Mouse (Mus musculus) erythroblast, embryonic 14.5 days (primary cell): ENCODE data around the gene Ppp1r12b. TPM values are rescaled to one million over a fixed set of nuclear protein-coding genes. Genes with fewer than 3 reads are reported as not detected.

Experiments
- H3K27me3 ChIP-seq: 2 replicates; pipeline ENCODE4 v1.6.1; 2012; ENCODE audit warnings: inconsistent platforms; ENCODE audit not compliant: control insufficient read depth
- H3K36me3 ChIP-seq: 2 replicates; pipeline ENCODE4 v1.6.1; 2012; ENCODE audit warnings: mild to moderate bottlenecking, inconsistent platforms; ENCODE audit not compliant: control insufficient read depth
- H3K4me1 ChIP-seq: 2 replicates; pipeline ENCODE4 v1.6.1; 2012; ENCODE audit warnings: inconsistent platforms; ENCODE audit not compliant: control insufficient read depth
- H3K4me3 ChIP-seq: replicated peaks from 2 replicates; pipeline ENCODE3; 2012; ENCODE audit warnings: moderate library complexity, mild to moderate bottlenecking, inconsistent platforms
- H3K9me3 ChIP-seq: 2 replicates; pipeline ENCODE4 v1.6.1; 2012; ENCODE audit warnings: low read length, inconsistent platforms, mixed read lengths; ENCODE audit not compliant: control insufficient read depth
- GATA1 ChIP-seq: IDR thresholded peaks from 2 replicates; pipeline ENCODE4 v1.6.1; 2012; ENCODE audit warnings: low read length, inconsistent platforms, mixed read lengths
- TAL1 ChIP-seq: IDR thresholded peaks from 3 replicates; pipeline ENCODE4 v1.6.1; 2012; ENCODE audit warnings: low read length, inconsistent platforms, mixed read lengths
- polyA plus RNA-seq: library from polyadenylated mRNA; stranded (reverse); fragments of >175 nt; gene quantifications from 2 replicates; pipeline ENCODE4 v1.2.3, GENCODE M21; 2012

The Ppp1r12b gene
- polyA plus RNA-seq, 1 experiment, result 0.11 TPM

- TF ChIP-seq GATA1 (no peak), TAL1 (no peak)
- peaks cover 38% of the 10 kb centered on the region for H3K27me3 ChIP-seq
- H3K4me3 ChIP-seq, result no peak overlapping the region
- H3K9me3 ChIP-seq, result no peaks in the 10 kb centered on the region
- H3K36me3 ChIP-seq, result no peaks in the 10 kb centered on the region
- no peaks in the 10 kb centered on the region for H3K4me1 ChIP-seq
Measured at GRCm38 (mm10) chr1:134713421-134713969, 242.2 kb downstream of the Ppp1r12b start.

- Histone ChIP-seq H3K9me3 (no peaks in the 10 kb centered on the region), H3K36me3 (no peaks in the 10 kb centered on the region), H3K4me3 (no peak overlapping the region), H3K4me1 (no peaks in the 10 kb centered on the region), H3K27me3 (peaks cover 45% of the 10 kb centered on the region)
- TF ChIP-seq GATA1, result no peak
- no peak for TF ChIP-seq TAL1
Measured at GRCm38 (mm10) chr1:134712781-134713299, 242.9 kb downstream of the Ppp1r12b start.

- no peaks in the 10 kb centered on the region for H3K9me3 ChIP-seq
- H3K4me1 ChIP-seq, result no peaks in the 10 kb centered on the region
- H3K27me3 ChIP-seq, result peaks cover 56% of the 10 kb centered on the region
- no peaks in the 10 kb centered on the region for H3K36me3 ChIP-seq
- no peak overlapping the region for H3K4me3 ChIP-seq
- no peak for TF ChIP-seq TAL1
- TF ChIP-seq GATA1, result no peak
Measured at GRCm38 (mm10) chr1:134711653-134712052, 244.1 kb downstream of the Ppp1r12b start.

GRCm38 (mm10) chr1:134711061-134711460 lies 244.7 kb downstream of the Ppp1r12b start:
- Histone ChIP-seq H3K4me1 (no peaks in the 10 kb centered on the region), H3K9me3 (no peaks in the 10 kb centered on the region), H3K36me3 (no peaks in the 10 kb centered on the region), H3K27me3 (peaks cover 62% of the 10 kb centered on the region), H3K4me3 (no peak overlapping the region)
- TF ChIP-seq GATA1, result no peak
- no peak for TF ChIP-seq TAL1

GRCm38 (mm10) chr1:134709411-134710306 lies 246.1 kb downstream of the Ppp1r12b start:
- no peaks in the 10 kb centered on the region for H3K36me3 ChIP-seq
- H3K4me1 ChIP-seq, result peaks cover 3% of the 10 kb centered on the region
- no peak overlapping the region for H3K4me3 ChIP-seq
- peaks cover 64% of the 10 kb centered on the region for H3K27me3 ChIP-seq
- TF ChIP-seq TAL1 (no peak), GATA1 (no peak)
- H3K9me3 ChIP-seq, result no peaks in the 10 kb centered on the region

GRCm38 (mm10) chr1:134708801-134709385 lies 246.8 kb downstream of the Ppp1r12b start:
- peaks cover 66% of the 10 kb centered on the region for H3K27me3 ChIP-seq
- H3K9me3 ChIP-seq, result no peaks in the 10 kb centered on the region
- H3K4me3 ChIP-seq, result no peak overlapping the region
- no peaks in the 10 kb centered on the region for H3K36me3 ChIP-seq
- H3K4me1 ChIP-seq, result peaks cover 5% of the 10 kb centered on the region
- no peak for TF ChIP-seq TAL1
- no peak for TF ChIP-seq GATA1

GRCm38 (mm10) chr1:134708274-134708673 lies 247.5 kb downstream of the Ppp1r12b start:
- no peak overlapping the region for H3K4me3 ChIP-seq
- H3K9me3 ChIP-seq, result no peaks in the 10 kb centered on the region
- peaks cover 66% of the 10 kb centered on the region for H3K27me3 ChIP-seq
- H3K36me3 ChIP-seq, result no peaks in the 10 kb centered on the region
- peaks cover 5% of the 10 kb centered on the region for H3K4me1 ChIP-seq
- TF ChIP-seq TAL1, result no peak
- TF ChIP-seq GATA1, result no peak

GRCm38 (mm10) chr1:134707516-134707915 lies 248.2 kb downstream of the Ppp1r12b start:
- Histone ChIP-seq H3K36me3 (no peaks in the 10 kb centered on the region), H3K9me3 (no peaks in the 10 kb centered on the region), H3K4me3 (no peak overlapping the region), H3K27me3 (peaks cover 62% of the 10 kb centered on the region), H3K4me1 (peaks cover 5% of the 10 kb centered on the region)
- no peak for TF ChIP-seq GATA1

- Histone ChIP-seq H3K9me3 (no peaks in the 10 kb centered on the region), H3K4me3 (no peak overlapping the region), H3K4me1 (peaks cover 5% of the 10 kb centered on the region), H3K36me3 (no peaks in the 10 kb centered on the region), H3K27me3 (peaks cover 57% of the 10 kb centered on the region)
- TF ChIP-seq GATA1 (no peak), TAL1 (no peak)
Measured at GRCm38 (mm10) chr1:134706549-134706948, 249.2 kb downstream of the Ppp1r12b start.

Other genes with a start within 250 kb of the Ppp1r12b start
- gene Ube2t, start 6.6 kb upstream of the Ppp1r12b start, polyA plus RNA-seq, result 1.2 and 1.8 TPM in 2 replicates
- gene Lgr6, start 149.3 kb upstream of the Ppp1r12b start, polyA plus RNA-seq, result 0.01 TPM in 1 of 2 replicates, not detected in the other
- 0.57 and 0.67 TPM in 2 replicates for gene Ptpn7, start 176.8 kb upstream of the Ppp1r12b start, polyA plus RNA-seq
- 2.0 and 2.1 TPM in 2 replicates for gene Arl8a, start 190.9 kb upstream of the Ppp1r12b start, polyA plus RNA-seq
- gene Gpr37l1, start 211.7 kb upstream of the Ppp1r12b start, polyA plus RNA-seq, result not detected in 2 replicates